Mouse (Mus musculus): ENCODE results near the gene Slc30a5.

- peak; percentile 38; the same call in 1 of the 2 replicates for TF ChIP-seq CTCF (IDR thresholded peaks at IDR 0.05; ENCODE audit: insufficient read depth, low read length)
- no peak for TF ChIP-seq POLR2A (IDR thresholded peaks at IDR 0.05; ENCODE audit: borderline replicate concordance, extremely low read depth, low read depth, low read length)
Observed at GRCm38 (mm10) chr13:100854174-100854573, 20.9 kb upstream of the Slc30a5 start.

Measured in lung, adult 2 months (tissue).